Mouse (Mus musculus): ENCODE measurements around the gene Tln2. TPM values are rescaled to one million over a fixed set of nuclear protein-coding genes. Genes with fewer than 3 reads are reported as not detected.

The Tln2 gene
- polyA plus RNA-seq, 1 experiment from 2014 or later = 24.0 TPM

GRCm38 (mm10) chr9:67378772-67379171 is 180.7 kb downstream of the Tln2 start:
- Histone ChIP-seq H3K4me1 (ENCODE audit: control insufficient read depth, insufficient read depth, low read length) (peaks cover 13% of the 10 kb centered on the region; the same call in 1 of the 2 replicates), H3K9me3 (ENCODE audit: control insufficient read depth, low read length) (no peaks in the 10 kb centered on the region), H3K9ac (ENCODE audit: low read depth, low read length) (no peak overlapping the region), H3K36me3 (ENCODE audit: control insufficient read depth, insufficient read depth, low read length) (no peaks in the 10 kb centered on the region), H3K4me3 (ENCODE audit: low read length) (no peak overlapping the region), H3K27me3 (ENCODE audit: control insufficient read depth, insufficient read depth, low read length) (no peaks in the 10 kb centered on the region), H3K4me2 (replicated peaks; ENCODE audit: low read depth, low read length) (no peak overlapping the region), H3K27ac (ENCODE audit: low read depth, low read length) (no peak overlapping the region)
- WGBS = 87% methylated on average over 5 of the region's 5 CpGs
- no peak for ATAC-seq (ENCODE audit: low FRiP score, low TSS enrichment)

- WGBS = 95% methylated on average over 3 of the region's 3 CpGs
- Histone ChIP-seq H3K4me1 (ENCODE audit: control insufficient read depth, insufficient read depth, low read length) (no peaks in the 10 kb centered on the region), H3K4me3 (ENCODE audit: low read length) (no peak overlapping the region)
These were observed 191.4 kb downstream of the Tln2 start for GRCm38 (mm10) chr9:67368078-67368477.

GRCm38 (mm10) chr9:67362511-67362910 is 197.0 kb downstream of the Tln2 start:
- H3K4me1 ChIP-seq (ENCODE audit: control insufficient read depth, insufficient read depth, low read length) = no peaks in the 10 kb centered on the region
- no peaks in the 10 kb centered on the region for H3K9me3 ChIP-seq (ENCODE audit: control insufficient read depth, low read length)
- H3K27me3 ChIP-seq (ENCODE audit: control insufficient read depth, insufficient read depth, low read length) = no peaks in the 10 kb centered on the region
- no peak overlapping the region for H3K4me3 ChIP-seq (ENCODE audit: low read length)
- H3K36me3 ChIP-seq (ENCODE audit: control insufficient read depth, insufficient read depth, low read length) = peaks cover 9% of the 10 kb centered on the region; the same call in 1 of the 2 replicates
- no peak overlapping the region for H3K4me2 ChIP-seq (replicated peaks; ENCODE audit: low read depth, low read length)
- ATAC-seq (ENCODE audit: low FRiP score, low TSS enrichment) = no peak
- 90% methylated on average over 10 of the region's 10 CpGs for WGBS
- H3K9ac ChIP-seq (ENCODE audit: low read depth, low read length) = no peak overlapping the region
- no peak overlapping the region for H3K27ac ChIP-seq (ENCODE audit: low read depth, low read length)

More at GRCm38 (mm10) chr9:67368078-67368477, 191.4 kb downstream of the Tln2 start:
- Histone ChIP-seq H3K27me3 (ENCODE audit: control insufficient read depth, insufficient read depth, low read length) (no peaks in the 10 kb centered on the region), H3K4me2 (replicated peaks; ENCODE audit: low read depth, low read length) (no peak overlapping the region), H3K9ac (ENCODE audit: low read depth, low read length) (no peak overlapping the region), H3K9me3 (ENCODE audit: control insufficient read depth, low read length) (no peaks in the 10 kb centered on the region; the same call in 1 of the 2 replicates), H3K27ac (ENCODE audit: low read depth, low read length) (no peak overlapping the region), H3K36me3 (ENCODE audit: control insufficient read depth, insufficient read depth, low read length) (peaks cover 9% of the 10 kb centered on the region; the same call in 1 of the 2 replicates)
- ATAC-seq (ENCODE audit: low FRiP score, low TSS enrichment) = no peak

- 86% methylated on average over 2 of the region's 2 CpGs for WGBS
- no peak overlapping the region for H3K9ac ChIP-seq (ENCODE audit: low read depth, low read length)
These were observed 197.4 kb downstream of the Tln2 start for GRCm38 (mm10) chr9:67362053-67362452.

GRCm38 (mm10) chr9:67361511-67361910 is 198.0 kb downstream of the Tln2 start:
- 85% methylated on average over 5 of the region's 5 CpGs for WGBS
- no peaks in the 10 kb centered on the region for H3K4me1 ChIP-seq (ENCODE audit: control insufficient read depth, insufficient read depth, low read length)
- H3K27me3 ChIP-seq (ENCODE audit: control insufficient read depth, insufficient read depth, low read length) = no peaks in the 10 kb centered on the region
- ATAC-seq (ENCODE audit: low FRiP score, low TSS enrichment) = no peak
- no peak overlapping the region for H3K9ac ChIP-seq (ENCODE audit: low read depth, low read length)
- no peak overlapping the region for H3K4me3 ChIP-seq (ENCODE audit: low read length)
- H3K27ac ChIP-seq (ENCODE audit: low read depth, low read length) = no peak overlapping the region
- no peak overlapping the region for H3K4me2 ChIP-seq (replicated peaks; ENCODE audit: low read depth, low read length)
- 0 out of 2 replicates have a peak, but pooled peaks cover 3% of the 10 kb centered on the region for H3K9me3 ChIP-seq (ENCODE audit: control insufficient read depth, low read length)
- H3K36me3 ChIP-seq (ENCODE audit: control insufficient read depth, insufficient read depth, low read length) = peaks cover 8% of the 10 kb centered on the region; the same call in 1 of the 2 replicates

More at GRCm38 (mm10) chr9:67362053-67362452, 197.4 kb downstream of the Tln2 start:
- H3K4me3 ChIP-seq (ENCODE audit: low read length) = no peak overlapping the region
- 0 out of 2 replicates have a peak, but pooled peaks cover 3% of the 10 kb centered on the region for H3K9me3 ChIP-seq (ENCODE audit: control insufficient read depth, low read length)
- peaks cover 9% of the 10 kb centered on the region; the same call in 1 of the 2 replicates for H3K36me3 ChIP-seq (ENCODE audit: control insufficient read depth, insufficient read depth, low read length)
- ATAC-seq (ENCODE audit: low FRiP score, low TSS enrichment) = no peak
- no peak overlapping the region for H3K27ac ChIP-seq (ENCODE audit: low read depth, low read length)
- H3K27me3 ChIP-seq (ENCODE audit: control insufficient read depth, insufficient read depth, low read length) = no peaks in the 10 kb centered on the region
- H3K4me2 ChIP-seq (replicated peaks; ENCODE audit: low read depth, low read length) = no peak overlapping the region
- no peaks in the 10 kb centered on the region for H3K4me1 ChIP-seq (ENCODE audit: control insufficient read depth, insufficient read depth, low read length)

- 87% methylated on average over 14 of the region's 14 CpGs for WGBS
- Histone ChIP-seq H3K27me3 (ENCODE audit: control insufficient read depth, insufficient read depth, low read length) (no peaks in the 10 kb centered on the region), H3K4me3 (ENCODE audit: low read length) (no peak overlapping the region), H3K27ac (ENCODE audit: low read depth, low read length) (no peak overlapping the region), H3K4me2 (replicated peaks; ENCODE audit: low read depth, low read length) (no peak overlapping the region), H3K9me3 (ENCODE audit: control insufficient read depth, low read length) (0 out of 2 replicates have a peak, but pooled peaks cover 3% of the 10 kb centered on the region), H3K36me3 (ENCODE audit: control insufficient read depth, insufficient read depth, low read length) (no peaks in the 10 kb centered on the region), H3K4me1 (ENCODE audit: control insufficient read depth, insufficient read depth, low read length) (no peaks in the 10 kb centered on the region), H3K9ac (ENCODE audit: low read depth, low read length) (no peak overlapping the region)
- no peak for ATAC-seq (ENCODE audit: low FRiP score, low TSS enrichment)
These were observed 205.1 kb downstream of the Tln2 start for GRCm38 (mm10) chr9:67354356-67354755.

GRCm38 (mm10) chr9:67353365-67353764 is 206.1 kb downstream of the Tln2 start:
- H3K27ac ChIP-seq (ENCODE audit: low read depth, low read length) = no peak overlapping the region
- no peak overlapping the region for H3K9ac ChIP-seq (ENCODE audit: low read depth, low read length)
- WGBS = 83% methylated on average over 7 of the region's 7 CpGs
- no peaks in the 10 kb centered on the region for H3K4me1 ChIP-seq (ENCODE audit: control insufficient read depth, insufficient read depth, low read length)
- no peak for ATAC-seq (ENCODE audit: low FRiP score, low TSS enrichment)
- H3K36me3 ChIP-seq (ENCODE audit: control insufficient read depth, insufficient read depth, low read length) = no peaks in the 10 kb centered on the region
- no peak overlapping the region for H3K4me2 ChIP-seq (replicated peaks; ENCODE audit: low read depth, low read length)
- H3K4me3 ChIP-seq (ENCODE audit: low read length) = no peak overlapping the region
- H3K27me3 ChIP-seq (ENCODE audit: control insufficient read depth, insufficient read depth, low read length) = no peaks in the 10 kb centered on the region
- 0 out of 2 replicates have a peak, but pooled peaks cover 3% of the 10 kb centered on the region for H3K9me3 ChIP-seq (ENCODE audit: control insufficient read depth, low read length)

GRCm38 (mm10) chr9:67348983-67349382 is 210.5 kb downstream of the Tln2 start:
- no peak for ATAC-seq (ENCODE audit: low FRiP score, low TSS enrichment)
- Histone ChIP-seq H3K27ac (ENCODE audit: low read depth, low read length) (no peak overlapping the region), H3K9me3 (ENCODE audit: control insufficient read depth, low read length) (no peaks in the 10 kb centered on the region), H3K4me2 (replicated peaks; ENCODE audit: low read depth, low read length) (no peak overlapping the region), H3K27me3 (ENCODE audit: control insufficient read depth, insufficient read depth, low read length) (no peaks in the 10 kb centered on the region), H3K4me3 (ENCODE audit: low read length) (no peak overlapping the region), H3K36me3 (ENCODE audit: control insufficient read depth, insufficient read depth, low read length) (peaks cover 2% of the 10 kb centered on the region; the same call in 1 of the 2 replicates), H3K9ac (ENCODE audit: low read depth, low read length) (no peak overlapping the region), H3K4me1 (ENCODE audit: control insufficient read depth, insufficient read depth, low read length) (no peaks in the 10 kb centered on the region)
- WGBS = 81% methylated on average over 7 of the region's 7 CpGs

- H3K4me1 ChIP-seq (ENCODE audit: control insufficient read depth, insufficient read depth, low read length) = no peaks in the 10 kb centered on the region
- WGBS = 94% methylated on average over 5 of the region's 5 CpGs
- H3K4me3 ChIP-seq (ENCODE audit: low read length) = no peak overlapping the region
- H3K36me3 ChIP-seq (ENCODE audit: control insufficient read depth, insufficient read depth, low read length) = peaks cover 5% of the 10 kb centered on the region; the same call in 1 of the 2 replicates
- H3K27ac ChIP-seq (ENCODE audit: low read depth, low read length) = no peak overlapping the region
- H3K9ac ChIP-seq (ENCODE audit: low read depth, low read length) = no peak overlapping the region
- H3K4me2 ChIP-seq (replicated peaks; ENCODE audit: low read depth, low read length) = no peak overlapping the region
- no peak for ATAC-seq (ENCODE audit: low FRiP score, low TSS enrichment)
- H3K27me3 ChIP-seq (ENCODE audit: control insufficient read depth, insufficient read depth, low read length) = no peaks in the 10 kb centered on the region
- no peaks in the 10 kb centered on the region for H3K9me3 ChIP-seq (ENCODE audit: control insufficient read depth, low read length)
These were observed 212.3 kb downstream of the Tln2 start for GRCm38 (mm10) chr9:67347184-67347583.
